Mouse (Mus musculus) v-Abl transformed pro-B cells (cell line): ENCODE results near the gene Btbd9.

Experiments used
- in situ Hi-C, 2 experiments: fragments of 400-800 bp; cut with MboI; formaldehyde crosslinking; loops; one replicate each; pipeline ENCODE4 v1.15.1; 2025; ENCODE audit not compliant: unreplicated experiment in 2 of 2

The Btbd9 gene

GRCm38 (mm10) chr17:30312688-30313087 is 263.6 kb downstream of the Btbd9 start:
- in situ Hi-C loops, result no loop called here

- in situ Hi-C loops, result no loop called here
Observed at GRCm38 (mm10) chr17:30309627-30310026, 266.7 kb downstream of the Btbd9 start.

GRCm38 (mm10) chr17:30308889-30309288 is 267.4 kb downstream of the Btbd9 start:
- in situ Hi-C loops, result no loop called here

GRCm38 (mm10) chr17:30308317-30308716 is 268.0 kb downstream of the Btbd9 start:
- in situ Hi-C loops, result no loop called here

GRCm38 (mm10) chr17:30307168-30307567 is 269.1 kb downstream of the Btbd9 start:
- in situ Hi-C loops, result no loop called here

GRCm38 (mm10) chr17:30304766-30305165 is 271.5 kb downstream of the Btbd9 start:
- in situ Hi-C loops, result no loop called here

GRCm38 (mm10) chr17:30301338-30301737 is 274.9 kb downstream of the Btbd9 start:
- in situ Hi-C loops, result no loop called here

GRCm38 (mm10) chr17:30297432-30297831 is 278.9 kb downstream of the Btbd9 start:
- in situ Hi-C loops, result no loop called here

GRCm38 (mm10) chr17:30296069-30296468 is 280.2 kb downstream of the Btbd9 start:
- in situ Hi-C loops, result no loop called here

GRCm38 (mm10) chr17:30292666-30293065 is 283.6 kb downstream of the Btbd9 start:
- in situ Hi-C loops, result no loop called here

- in situ Hi-C loops, result no loop called here
Observed at GRCm38 (mm10) chr17:30285641-30286040, 290.6 kb downstream of the Btbd9 start.

GRCm38 (mm10) chr17:30283460-30284050 is 292.7 kb downstream of the Btbd9 start:
- in situ Hi-C loops, result no loop called here

- in situ Hi-C loops, result no loop called here
Observed at GRCm38 (mm10) chr17:30283001-30283400, 293.3 kb downstream of the Btbd9 start.

GRCm38 (mm10) chr17:30280323-30281118 is 295.8 kb downstream of the Btbd9 start:
- in situ Hi-C loops, result no loop called here

- in situ Hi-C loops, result no loop called here
Observed at GRCm38 (mm10) chr17:30279684-30280083, 296.6 kb downstream of the Btbd9 start.

- in situ Hi-C loops, result no loop called here
Observed at GRCm38 (mm10) chr17:30278596-30279378, 297.5 kb downstream of the Btbd9 start.

- in situ Hi-C loops, result no loop called here
Observed at GRCm38 (mm10) chr17:30276477-30276876, 299.8 kb downstream of the Btbd9 start.

- in situ Hi-C loops, result no loop called here
Observed at GRCm38 (mm10) chr17:30272769-30273168, 303.5 kb downstream of the Btbd9 start.

GRCm38 (mm10) chr17:30269136-30270063 is 306.9 kb downstream of the Btbd9 start:
- in situ Hi-C loops, result no loop called here

GRCm38 (mm10) chr17:30268456-30268855 is 307.8 kb downstream of the Btbd9 start:
- in situ Hi-C loops, result no loop called here
